Mouse (Mus musculus) kidney, embryonic 15.5 days (tissue): ENCODE data around the gene Gprasp2. TPM values are rescaled to one million over a fixed set of nuclear protein-coding genes. Genes with fewer than 3 reads are reported as not detected.
"Not testable (repeated sequence)": the region's sequence is repeated elsewhere in the genome, so short reads cannot be mapped to it uniquely, and the experiment has no call there.

ENCODE experiments used
- ATAC-seq: fragments of 200-750 bp; cut with Nextera tagmentation; replicated peaks from 2 replicates; pipeline ENCODE4 v1.8.0; 2017; ENCODE audit warnings: moderate TSS enrichment; ENCODE audit not compliant: low FRiP score
- H3K27ac ChIP-seq: fragments of 300-500 bp; sonication (generic); 2 replicates; pipeline ENCODE4 v1.5.1; 2015; ENCODE audit warnings: mild to moderate bottlenecking, inconsistent platforms
- H3K27me3 ChIP-seq: fragments of 300-500 bp; sonication (generic); 2 replicates; pipeline ENCODE4 v1.6.1; 2015; ENCODE audit warnings: inconsistent platforms
- H3K36me3 ChIP-seq: fragments of 300-500 bp; sonication (generic); 2 replicates; pipeline ENCODE4 v1.6.1; 2015; ENCODE audit warnings: inconsistent platforms
- H3K4me1 ChIP-seq: fragments of 300-500 bp; sonication (generic); 2 replicates; pipeline ENCODE4 v1.6.1; 2015; ENCODE audit warnings: inconsistent platforms
- H3K4me2 ChIP-seq: fragments of 300-500 bp; sonication (generic); 2 replicates; pipeline ENCODE4 v1.6.1; 2015; ENCODE audit warnings: moderate library complexity, mild to moderate bottlenecking, inconsistent platforms
- H3K4me3 ChIP-seq: fragments of 300-500 bp; sonication (generic); replicated peaks from 2 replicates; pipeline ENCODE4 v1.5.1; 2015; ENCODE audit warnings: mild to moderate bottlenecking, inconsistent platforms
- H3K9ac ChIP-seq: fragments of 300-500 bp; sonication (generic); 2 replicates; pipeline ENCODE4 v1.6.1; 2015; ENCODE audit warnings: mild to moderate bottlenecking, inconsistent platforms
- H3K9me3 ChIP-seq: fragments of 300-500 bp; sonication (generic); replicated peaks from 2 replicates; pipeline ENCODE4 v1.6.1; 2016; ENCODE audit warnings: inconsistent platforms
- WGBS: fragments of 180-500 bp; shearing (Covaris S2); methylation state at CpG from one replicate; pipeline ENCODE4 v1.1.7; 2015; ENCODE audit warnings: mixed read lengths; 5-methylcytosine and 5-hydroxymethylcytosine counted together
- polyA plus RNA-seq: library from polyadenylated mRNA; unstranded; fragments of >200 nt; fragmentation: Nextera tagmentation; extraction: Ambion mirVana; gene quantifications from 2 replicates; pipeline ENCODE4 v1.2.1, GENCODE M21; 2015

Gene Gprasp2
- polyA plus RNA-seq, 1 experiment from 2014 or later: 27.6 TPM

GRCm38 (mm10) chrX:135839397-135840391, 860 bp downstream of the Gprasp2 start:
- H3K27me3 ChIP-seq: peaks cover 21% of the 10 kb centered on the region; the same call in 1 of the 2 replicates
- 20% methylated on average over 16 of the region's 17 CpGs for WGBS
- ATAC-seq: peak; percentile 50
- H3K9ac ChIP-seq: peak overlapping the region; percentile 35; the same call in 1 of the 2 replicates
- H3K36me3 ChIP-seq, H3K27ac ChIP-seq, H3K9me3 ChIP-seq, H3K4me1 ChIP-seq: not testable (repeated sequence)
- peak overlapping the region; percentile 50 for H3K4me3 ChIP-seq
- H3K4me2 ChIP-seq: peak overlapping the region; percentile 79

DNA sequence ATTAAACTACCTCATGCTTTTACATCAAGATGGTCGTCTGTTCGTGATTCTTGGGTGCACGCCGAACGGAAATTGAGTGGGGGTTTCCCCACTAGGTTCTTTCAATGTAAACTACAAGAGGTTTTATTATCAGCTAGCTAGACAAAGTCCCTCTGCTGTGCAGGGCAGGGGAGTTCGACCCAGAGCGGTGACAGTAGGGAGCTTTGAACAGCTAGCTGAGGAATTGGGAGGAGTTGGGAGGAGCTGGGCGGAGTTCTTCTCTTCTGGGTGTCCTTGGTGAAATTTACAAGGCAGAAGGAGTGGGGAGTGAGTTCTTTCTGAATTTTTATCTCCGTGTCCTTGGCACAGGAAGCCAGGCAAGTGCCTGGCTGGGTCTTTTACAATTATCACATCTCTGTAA, 28.0 kb downstream of the Gprasp2 start:
- not testable (repeated sequence) for ATAC-seq, H3K9ac ChIP-seq, H3K27ac ChIP-seq, H3K4me2 ChIP-seq, H3K36me3 ChIP-seq, H3K4me1 ChIP-seq, H3K9me3 ChIP-seq, H3K27me3 ChIP-seq, H3K4me3 ChIP-seq
- 80% methylated on average over 9 of the region's 9 CpGs for WGBS

DNA sequence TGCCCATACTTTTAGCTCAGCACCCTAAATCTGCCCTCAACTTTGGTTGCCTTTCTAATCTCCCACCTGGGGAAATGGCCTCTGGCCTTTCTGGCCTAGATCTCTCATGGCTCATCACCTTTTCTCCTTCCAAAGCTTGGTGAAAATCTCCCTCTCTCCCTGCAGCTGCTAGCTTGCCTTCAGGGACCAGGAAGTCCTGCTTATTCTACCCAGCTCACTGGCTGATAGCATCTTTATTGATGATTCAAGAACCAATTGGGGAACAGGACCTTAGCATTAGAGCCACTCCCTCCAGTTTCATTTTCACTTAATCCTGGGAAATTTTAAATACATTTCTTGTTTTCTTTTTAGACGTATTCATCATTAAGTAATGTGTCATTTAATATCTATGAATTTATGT, 37.8 kb downstream of the Gprasp2 start:
- Histone ChIP-seq H3K36me3 (no peaks in the 10 kb centered on the region), H3K9ac (no peak overlapping the region), H3K9me3 (no peaks in the 10 kb centered on the region), H3K4me2 (no peak overlapping the region), H3K4me1 (no peaks in the 10 kb centered on the region), H3K4me3 (no peak overlapping the region), H3K27me3 (0 out of 2 replicates have a peak, but pooled peaks cover 3% of the 10 kb centered on the region), H3K27ac (no peak overlapping the region)
- no peak for ATAC-seq
- WGBS: 90% methylated on average over 1 of the region's 1 CpGs

DNA sequence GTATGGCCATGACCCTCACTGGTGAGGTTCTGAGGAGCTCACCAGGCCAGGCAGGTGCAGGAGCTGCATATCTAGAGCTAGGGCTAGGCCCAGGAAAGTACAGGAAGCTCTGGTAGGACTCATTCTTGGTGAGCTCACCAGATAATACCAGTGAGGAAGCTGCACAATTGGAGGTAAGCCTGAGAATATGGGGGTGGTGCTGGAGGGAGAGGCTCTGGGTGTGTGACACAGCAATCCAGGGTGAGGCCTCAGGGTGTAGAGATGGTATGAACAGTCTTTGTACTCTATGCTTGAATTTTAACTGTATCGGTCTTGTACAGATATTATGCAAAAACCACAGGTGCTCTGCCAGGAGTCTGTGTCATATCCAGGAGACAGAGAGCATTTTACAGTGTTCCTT, 40.8 kb downstream of the Gprasp2 start:
- no peak for ATAC-seq
- 94% methylated on average over 1 of the region's 1 CpGs for WGBS
- no peak overlapping the region for H3K4me3 ChIP-seq
- H3K4me1 ChIP-seq: no peaks in the 10 kb centered on the region
- 0 out of 2 replicates have a peak, but pooled peaks cover 3% of the 10 kb centered on the region for H3K27me3 ChIP-seq
- no peak overlapping the region for H3K27ac ChIP-seq
- no peaks in the 10 kb centered on the region for H3K9me3 ChIP-seq
- no peak overlapping the region for H3K9ac ChIP-seq
- no peak overlapping the region for H3K4me2 ChIP-seq
- H3K36me3 ChIP-seq: no peaks in the 10 kb centered on the region

DNA sequence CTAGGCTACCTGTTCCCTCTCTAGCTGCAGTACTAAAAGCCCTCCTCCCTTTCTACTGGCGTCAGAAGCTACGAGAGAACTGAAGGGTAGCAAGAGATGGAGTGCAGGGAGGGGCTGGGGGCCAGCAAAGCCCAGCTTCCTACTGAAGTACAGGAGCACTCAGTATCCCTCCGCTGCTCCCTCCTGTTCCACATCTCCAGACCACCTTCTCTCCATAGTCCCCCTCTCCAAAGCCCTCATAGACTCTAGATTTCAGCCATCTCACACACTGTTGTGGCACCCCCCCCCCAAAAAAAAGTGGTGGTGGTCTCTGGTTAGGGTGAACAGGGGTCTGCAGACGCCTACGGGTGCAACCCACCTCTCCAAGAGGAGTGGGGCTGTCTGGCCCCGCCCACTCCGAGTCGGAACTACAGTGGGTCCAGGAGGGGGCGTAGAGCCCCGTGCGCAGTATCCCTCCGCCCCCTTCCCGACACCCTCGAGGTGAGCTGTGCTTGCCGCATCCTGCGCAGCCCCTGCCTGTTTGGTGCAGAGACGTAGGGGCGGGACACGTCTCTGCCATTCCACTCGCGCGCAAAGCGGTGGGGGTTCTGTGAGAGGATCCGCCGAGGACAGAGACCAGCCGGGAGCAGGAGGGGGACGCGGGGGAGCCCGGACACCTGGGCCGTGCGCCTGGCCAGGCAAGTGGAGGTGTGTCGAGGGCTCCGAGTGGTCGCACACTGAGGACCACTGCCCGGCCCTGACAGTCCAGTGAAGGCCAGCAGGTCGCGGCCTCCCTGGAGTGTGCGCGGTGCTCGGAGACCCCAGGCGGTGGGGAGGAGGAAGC, 46.8 kb downstream of the Gprasp2 start:
- Histone ChIP-seq H3K4me2 (peak overlapping the region; percentile 57), H3K4me3 (peak overlapping the region; percentile 67), H3K9me3 (no peaks in the 10 kb centered on the region), H3K27me3 (no peaks in the 10 kb centered on the region; the same call in 1 of the 2 replicates), H3K36me3 (peaks cover 30% of the 10 kb centered on the region), H3K9ac (peak overlapping the region; percentile 68), H3K27ac (peak overlapping the region; percentile 81), H3K4me1 (no peaks in the 10 kb centered on the region)
- WGBS: 16% methylated on average over 41 of the region's 41 CpGs
- ATAC-seq: peak; percentile 99

DNA sequence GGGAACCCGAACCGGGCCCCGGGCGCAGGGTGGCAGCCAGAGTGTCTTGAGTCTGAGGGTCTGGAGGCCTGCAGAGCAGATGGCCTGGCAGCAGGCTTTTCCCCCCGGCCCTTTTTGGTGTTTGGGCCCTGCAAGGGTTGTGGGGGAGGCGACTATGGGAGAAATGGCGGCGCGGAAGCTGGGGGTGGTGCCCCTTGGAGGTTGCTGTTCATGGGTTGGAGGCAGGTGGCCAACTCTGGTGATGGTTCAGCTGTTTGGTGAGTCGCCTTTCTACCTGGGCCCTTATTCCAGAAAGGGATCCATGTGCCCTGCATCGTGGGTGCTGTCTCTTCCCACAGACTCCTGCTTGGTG, 47.4 kb downstream of the Gprasp2 start:
- no peak; the same call in 1 of the 2 replicates for ATAC-seq
- WGBS: 22% methylated on average over 9 of the region's 11 CpGs

More for the DNA sequence above, 47.4 kb downstream of the Gprasp2 start:
- H3K9me3 ChIP-seq: no peaks in the 10 kb centered on the region
- H3K4me1 ChIP-seq: no peaks in the 10 kb centered on the region
- peak overlapping the region; percentile 67 for H3K4me3 ChIP-seq
- H3K4me2 ChIP-seq: peak overlapping the region; percentile 57
- H3K9ac ChIP-seq: peak overlapping the region; percentile 68
- peaks cover 30% of the 10 kb centered on the region for H3K36me3 ChIP-seq
- peak overlapping the region; percentile 81 for H3K27ac ChIP-seq
- no peaks in the 10 kb centered on the region; the same call in 1 of the 2 replicates for H3K27me3 ChIP-seq

Other genes with a start within 250 kb of the Gprasp2 start
- gene Nxf7, start 240.3 kb upstream of the Gprasp2 start, polyA plus RNA-seq: not detected in 2 replicates
- not detected in 2 replicates for gene Prame, start 211.3 kb upstream of the Gprasp2 start, polyA plus RNA-seq
- not detected in 2 replicates for gene Tcp11x2, start 145.2 kb upstream of the Gprasp2 start, polyA plus RNA-seq
- gene Tmsb15a, start 113.8 kb upstream of the Gprasp2 start, polyA plus RNA-seq: not detected in 2 replicates
- 9.7 and 10.9 TPM in 2 replicates for gene Armcx5, start 96.3 kb upstream of the Gprasp2 start, polyA plus RNA-seq
- 46.2 and 47.6 TPM in 2 replicates for gene Gprasp1, start 96.3 kb upstream of the Gprasp2 start, polyA plus RNA-seq
- gene Bhlhb9, start 41.4 kb upstream of the Gprasp2 start, polyA plus RNA-seq: 54.4 and 56.9 TPM in 2 replicates
- gene Arxes2, start 154.8 kb downstream of the Gprasp2 start, polyA plus RNA-seq: 79.1 and 82.6 TPM in 2 replicates
- 35.3 and 37.4 TPM in 2 replicates for gene Arxes1, start 194.3 kb downstream of the Gprasp2 start, polyA plus RNA-seq
- 83.0 and 87.4 TPM in 2 replicates for gene Bex2, start 229.2 kb downstream of the Gprasp2 start, polyA plus RNA-seq
- gene Nxf3, start 246.2 kb downstream of the Gprasp2 start, polyA plus RNA-seq: not detected in 2 replicates